Mouse (Mus musculus): ENCODE data around the gene Cacna1b. TPM values are rescaled to one million over a fixed set of nuclear protein-coding genes. Genes with fewer than 3 reads are reported as not detected.
A peak's percentile ranks its signal among the peaks of the same experiment; 100 is the strongest.

The Cacna1b gene
- 2.9 and 3.0 TPM in 2 replicates for total RNA-seq (2021)
- long read RNA-seq, experiment 1: 0 reads
- long read RNA-seq, experiment 2: 0 reads

GRCm38 (mm10) chr2:24763115-24763557 is at the start of gene Cacna1b:
Cacna1b (minus strand) TSS chr2:24763152.
- peak; percentile 82 for DNase-seq

GRCm38 (mm10) chr2:24809746-24810145 is 46.8 kb upstream of the Cacna1b start:
- DNase-seq: no peak

- no peak for DNase-seq
Measured at GRCm38 (mm10) chr2:24807691-24808090, 44.7 kb upstream of the Cacna1b start.

GRCm38 (mm10) chr2:24807036-24807435 is 44.1 kb upstream of the Cacna1b start:
- no peak for DNase-seq

GRCm38 (mm10) chr2:24806143-24806542 is 43.2 kb upstream of the Cacna1b start:
- DNase-seq: no peak

GRCm38 (mm10) chr2:24805621-24806020 is 42.7 kb upstream of the Cacna1b start:
- no peak for DNase-seq

GRCm38 (mm10) chr2:24796833-24797457 is 34.0 kb upstream of the Cacna1b start:
- no peak for DNase-seq

GRCm38 (mm10) chr2:24787250-24787649 is 24.3 kb upstream of the Cacna1b start:
- DNase-seq: no peak

- no peak for DNase-seq
Measured at GRCm38 (mm10) chr2:24781253-24781652, 18.3 kb upstream of the Cacna1b start.

GRCm38 (mm10) chr2:24776831-24777230 is 13.9 kb upstream of the Cacna1b start:
- no peak for DNase-seq

- DNase-seq: no peak
Measured at GRCm38 (mm10) chr2:24775951-24776587, 13.1 kb upstream of the Cacna1b start.

- DNase-seq: no peak
Measured at GRCm38 (mm10) chr2:24774832-24775231, 11.9 kb upstream of the Cacna1b start.

GRCm38 (mm10) chr2:24770861-24771260 is 7.9 kb upstream of the Cacna1b start:
- DNase-seq: no peak

- DNase-seq: no peak
Measured at GRCm38 (mm10) chr2:24762446-24762960, 449 bp downstream of the Cacna1b start.

- peak; percentile 82 for DNase-seq
Measured at GRCm38 (mm10) chr2:24761923-24762445, 968 bp downstream of the Cacna1b start.

GRCm38 (mm10) chr2:24755276-24755675 is 7.7 kb downstream of the Cacna1b start:
- peak; percentile 67 for DNase-seq

- no peak for DNase-seq
Measured at GRCm38 (mm10) chr2:24752599-24752998, 10.4 kb downstream of the Cacna1b start.

- no peak for DNase-seq
Measured at GRCm38 (mm10) chr2:24750051-24750450, 12.9 kb downstream of the Cacna1b start.

GRCm38 (mm10) chr2:24747878-24748277 is 15.1 kb downstream of the Cacna1b start:
- no peak for DNase-seq

GRCm38 (mm10) chr2:24739701-24740100 is 23.3 kb downstream of the Cacna1b start:
- DNase-seq: no peak

- no peak for DNase-seq
Measured at GRCm38 (mm10) chr2:24733157-24733556, 29.8 kb downstream of the Cacna1b start.

GRCm38 (mm10) chr2:24725865-24726264 is 37.1 kb downstream of the Cacna1b start:
- DNase-seq: no peak

GRCm38 (mm10) chr2:24719645-24720379 is 43.1 kb downstream of the Cacna1b start:
- DNase-seq: no peak
